Mouse (Mus musculus) left cerebral cortex, postnatal 10 days (tissue): ENCODE measurements around the gene Mttp. TPM values are rescaled to one million over a fixed set of nuclear protein-coding genes. Genes with fewer than 3 reads are reported as not detected.

ENCODE experiments used
- DNase-seq, 2 experiments: peaks; one replicate each; pipeline ENCODE4 v3.0.0; 2021 to 2022; ENCODE audit warnings: low spot score in 2 of 2, mixed read lengths in 1 of 2; ENCODE audit errors: extremely low spot score in 1 of 2
- intact Hi-C: fragments of 180-260 bp; cut with DNase I; formaldehyde crosslinking; loops from one replicate; pipeline ENCODE4 v1.15.1; 2025
- total RNA-seq, 2 experiments: library from RNA; stranded (reverse); gene quantifications; 2 replicates each; pipeline ENCODE4 v1.2.3; 2021

Gene Mttp
- total RNA-seq, 2 experiments from 2014 or later: 4.4 to 4.9 TPM

- peak in 1 of 2 experiments; percentile 30 for DNase-seq
- intact Hi-C loops: no loop called here
Measured at GRCm38 (mm10) chr3:138064732-138065645, 79.8 kb downstream of the Mttp start, which contains the start of gene 1110002E22Rik. TSS of gene 1110002E22Rik (plus strand) at chr3:138065052.

GRCm38 (mm10) chr3:138063731-138064329 lies 80.9 kb downstream of the Mttp start:
- intact Hi-C loops: no loop called here
- peak in 1 of 2 experiments; percentile 71 for DNase-seq

GRCm38 (mm10) chr3:138062673-138063072 lies 82.1 kb downstream of the Mttp start:
- DNase-seq: no peak
- intact Hi-C loops: no loop called here

- no peak for DNase-seq
- intact Hi-C loops: no loop called here
Measured at GRCm38 (mm10) chr3:138061205-138061911, 83.4 kb downstream of the Mttp start.

GRCm38 (mm10) chr3:138060429-138060828 lies 84.3 kb downstream of the Mttp start:
- intact Hi-C loops: no loop called here
- DNase-seq: no peak

- intact Hi-C loops: no loop called here
- DNase-seq: no peak
Measured at GRCm38 (mm10) chr3:138058226-138058625, 86.5 kb downstream of the Mttp start.

GRCm38 (mm10) chr3:138056976-138057375 lies 87.8 kb downstream of the Mttp start:
- DNase-seq: no peak
- intact Hi-C loops: no loop called here

GRCm38 (mm10) chr3:138053969-138054368 lies 90.8 kb downstream of the Mttp start:
- intact Hi-C loops: no loop called here
- DNase-seq: peak in 1 of 2 experiments; percentile 31

GRCm38 (mm10) chr3:138051431-138051830 lies 93.3 kb downstream of the Mttp start:
- intact Hi-C loops: no loop called here

GRCm38 (mm10) chr3:138050772-138051171 lies 94.0 kb downstream of the Mttp start:
- intact Hi-C loops: no loop called here
- DNase-seq: no peak

More at GRCm38 (mm10) chr3:138051431-138051830, 93.3 kb downstream of the Mttp start:
- no peak for DNase-seq

GRCm38 (mm10) chr3:138049555-138049954 lies 95.2 kb downstream of the Mttp start:
- intact Hi-C loops: no loop called here
- no peak for DNase-seq

GRCm38 (mm10) chr3:138043316-138043715 lies 101.5 kb downstream of the Mttp start:
- no peak for DNase-seq
- intact Hi-C loops: no loop called here

GRCm38 (mm10) chr3:138041591-138042301 lies 103.0 kb downstream of the Mttp start:
- intact Hi-C loops: no loop called here
- no peak for DNase-seq

GRCm38 (mm10) chr3:138040938-138041337 lies 103.8 kb downstream of the Mttp start:
- intact Hi-C loops: no loop called here
- DNase-seq: no peak

Other genes starting within 250 kb of the Mttp start
- 10 to 100 TPM; 66.2 to 68.8 TPM for gene Lamtor3, start 226.5 kb downstream of the Mttp start, total RNA-seq
- 1 to 10 TPM; 2.4 to 4.0 TPM for gene Dapp1, start 163.4 kb downstream of the Mttp start, total RNA-seq
- 1 to 10 TPM; 1.7 to 3.9 TPM for gene 1110002E22Rik, start 79.9 kb downstream of the Mttp start, total RNA-seq
- gene Gm5105, start 77.6 kb downstream of the Mttp start, total RNA-seq: not detected
- gene Trmt10a, start 1.5 kb downstream of the Mttp start, total RNA-seq: 1 to 10 TPM; 4.1 to 7.7 TPM
- not detected for gene 4930579F01Rik, start 48.9 kb upstream of the Mttp start, total RNA-seq
- under 1 TPM; 0.10 to 0.49 TPM for gene Adh7, start 72.8 kb upstream of the Mttp start, total RNA-seq
- 1 to 10 TPM; 2.0 to 3.4 TPM for gene Adh1, start 116.0 kb upstream of the Mttp start, total RNA-seq
- gene Adh6a, start 168.3 kb upstream of the Mttp start, total RNA-seq: not detected
- gene Adh6b, start 196.8 kb upstream of the Mttp start, total RNA-seq: not detected